Mouse (Mus musculus) cortical plate, adult 2 months (tissue): Measurements from ENCODE around the gene Grik4. TPM values are rescaled to one million over a fixed set of nuclear protein-coding genes. Genes with fewer than 3 reads are reported as not detected.

Source experiments
- H3K27ac ChIP-seq: fragments of 200-500 bp; 2 replicates; pipeline ENCODE4 v1.5.1; 2012; ENCODE audit warnings: low read length, control low read depth, inconsistent platforms; ENCODE audit not compliant: insufficient read depth
- H3K4me1 ChIP-seq: fragments of 200-500 bp; 2 replicates; pipeline ENCODE4 v1.6.1; 2011; ENCODE audit warnings: low read length; ENCODE audit not compliant: control insufficient read depth, insufficient read depth
- H3K4me3 ChIP-seq: fragments of 200-500 bp; 2 replicates; pipeline ENCODE4 v1.5.1; 2011; ENCODE audit warnings: mild to moderate bottlenecking, low read length, control low read depth; ENCODE audit not compliant: insufficient read depth
- CTCF ChIP-seq: fragments of 200-500 bp; IDR thresholded peaks from 2 replicates; pipeline ENCODE4 v1.5.1; 2011; ENCODE audit warnings: mild to moderate bottlenecking, control low read depth, low read length; ENCODE audit not compliant: insufficient read depth; ENCODE audit errors: extremely low read depth
- POLR2A ChIP-seq: fragments of 200-500 bp; IDR thresholded peaks from 2 replicates; pipeline ENCODE4 v1.6.1; 2011; ENCODE audit warnings: mild to moderate bottlenecking, low read length, control low read depth; ENCODE audit not compliant: insufficient read depth; ENCODE audit errors: extremely low read depth
- polyA plus RNA-seq: library from polyadenylated mRNA; depleted of rRNA; stranded (reverse); fragments of >200 nt; gene quantifications from 2 replicates; pipeline ENCODE4 v1.2.3, GENCODE M21; 2012

Gene Grik4
- polyA plus RNA-seq, 1 experiment: 10.9 TPM

DNA sequence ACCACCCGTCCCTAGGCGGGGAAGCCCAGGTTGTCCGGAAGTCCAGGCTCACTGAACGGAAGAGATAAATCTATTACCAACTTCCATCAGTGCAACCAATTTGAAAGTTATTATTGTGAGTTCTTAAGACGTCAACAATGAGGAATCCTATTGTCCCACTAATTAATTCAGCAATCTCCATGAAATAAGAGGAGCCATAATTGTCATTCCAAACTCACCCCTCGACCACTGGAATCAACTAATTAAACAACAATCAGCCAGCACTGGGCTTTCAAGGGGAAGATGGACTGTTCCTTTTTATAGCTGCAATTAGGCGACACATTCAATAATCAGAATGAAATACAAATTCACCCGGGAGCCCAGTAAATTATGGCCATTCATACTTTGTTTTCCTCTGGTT, 58.7 kb downstream of the Grik4 start:
- TF ChIP-seq CTCF (no peak), POLR2A (no peak)
- Histone ChIP-seq H3K27ac (no peak overlapping the region), H3K4me3 (no peak overlapping the region), H3K4me1 (peaks cover 3% of the 10 kb centered on the region)

DNA sequence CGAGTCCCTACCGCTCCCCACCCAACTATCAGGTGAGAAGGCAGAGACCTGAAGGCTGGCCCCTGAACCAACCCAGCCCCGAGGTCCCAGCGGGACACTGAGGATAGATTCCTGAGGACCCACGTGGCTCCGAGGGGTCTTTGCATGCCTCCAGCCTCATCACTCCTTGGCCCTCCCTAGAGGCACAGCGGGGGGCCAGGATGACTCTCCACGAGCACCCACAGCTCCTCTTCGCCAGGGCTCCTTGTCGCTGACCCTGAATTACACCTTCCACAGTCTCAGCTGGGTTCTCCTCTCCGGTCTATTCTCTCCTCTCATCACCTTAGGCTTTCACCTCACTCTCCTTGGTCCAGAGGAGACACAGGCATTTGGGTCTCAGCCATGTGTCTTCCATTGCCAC, 59.2 kb downstream of the Grik4 start:
- no peak for TF ChIP-seq POLR2A
- no peak for TF ChIP-seq CTCF
- Histone ChIP-seq H3K27ac (no peak overlapping the region), H3K4me3 (no peak overlapping the region), H3K4me1 (peaks cover 3% of the 10 kb centered on the region)

DNA sequence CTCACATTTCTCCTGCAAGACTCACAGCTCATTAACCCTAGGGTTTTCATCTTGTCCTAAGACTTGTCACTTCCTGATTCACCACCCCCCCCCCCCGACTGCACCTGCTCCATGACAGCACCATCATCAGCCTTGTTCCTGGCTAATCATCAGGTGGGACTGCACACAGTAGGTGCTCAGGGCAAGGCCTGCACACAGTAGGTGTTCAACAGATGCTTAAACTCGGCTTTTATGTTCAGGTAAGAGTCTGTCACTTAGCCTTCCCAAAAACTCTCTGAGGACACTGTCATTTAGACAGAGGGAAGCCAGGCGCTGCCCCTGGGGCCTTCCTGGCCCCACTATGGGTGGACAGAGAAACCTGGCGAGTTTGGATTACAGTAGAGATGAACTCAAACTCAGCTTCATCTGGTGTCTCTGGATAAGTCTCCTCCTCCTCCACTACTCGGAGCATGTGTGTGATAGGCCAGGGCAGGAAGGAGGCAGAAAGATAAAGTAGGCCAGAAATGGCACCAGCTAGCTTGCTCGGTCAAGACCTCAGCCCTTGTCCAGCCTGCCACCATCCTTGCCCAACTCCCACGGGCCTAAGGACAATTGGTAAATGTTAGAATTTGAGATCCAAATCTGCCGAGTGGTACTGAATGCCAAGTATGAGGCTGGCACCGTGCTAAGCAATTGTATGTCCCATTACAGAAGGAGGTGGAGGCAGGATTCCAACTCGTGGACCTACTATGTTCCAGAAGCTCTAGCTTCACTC, 61.1 kb downstream of the Grik4 start:
- Histone ChIP-seq H3K4me3 (no peak overlapping the region), H3K4me1 (peaks cover 3% of the 10 kb centered on the region), H3K27ac (no peak overlapping the region)
- TF ChIP-seq CTCF (no peak), POLR2A (no peak)

- no peak overlapping the region for H3K4me3 ChIP-seq
Observed at GRCm38 (mm10) chr9:42882313-42882712, 62.0 kb downstream of the Grik4 start.

GRCm38 (mm10) chr9:42881040-42881439, 63.3 kb downstream of the Grik4 start:
- TF ChIP-seq POLR2A: no peak
- no peak overlapping the region for H3K27ac ChIP-seq
- H3K4me1 ChIP-seq: peaks cover 3% of the 10 kb centered on the region

More at GRCm38 (mm10) chr9:42882313-42882712, 62.0 kb downstream of the Grik4 start:
- no peak for TF ChIP-seq CTCF
- TF ChIP-seq POLR2A: no peak
- peaks cover 3% of the 10 kb centered on the region for H3K4me1 ChIP-seq
- no peak overlapping the region for H3K27ac ChIP-seq

GRCm38 (mm10) chr9:42878401-42878800, 65.9 kb downstream of the Grik4 start:
- no peak overlapping the region for H3K4me3 ChIP-seq
- peaks cover 3% of the 10 kb centered on the region for H3K4me1 ChIP-seq
- no peak overlapping the region for H3K27ac ChIP-seq
- TF ChIP-seq CTCF (no peak), POLR2A (no peak)

More at GRCm38 (mm10) chr9:42881040-42881439, 63.3 kb downstream of the Grik4 start:
- no peak overlapping the region for H3K4me3 ChIP-seq

DNA sequence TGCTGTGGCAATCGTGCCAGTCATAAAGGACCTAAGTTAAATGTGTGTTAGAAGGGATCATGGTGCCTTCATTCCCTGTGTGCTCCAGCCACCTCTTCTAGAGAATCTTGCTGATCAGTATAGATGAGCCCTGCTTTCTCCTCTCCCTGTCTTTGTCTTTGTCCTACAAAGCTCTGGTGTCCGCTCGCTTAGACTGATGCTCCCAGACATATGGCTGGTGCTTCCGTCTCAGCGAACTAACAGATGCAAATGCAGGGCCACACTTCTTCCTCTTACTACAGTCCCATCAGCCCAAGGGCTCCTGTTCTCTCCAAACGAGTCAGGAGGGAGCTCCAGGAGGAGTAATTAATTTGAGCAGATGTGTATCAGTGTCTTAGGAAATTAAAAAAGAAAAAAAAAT, 71.4 kb downstream of the Grik4 start:
- TF ChIP-seq CTCF: no peak
- TF ChIP-seq POLR2A: no peak
- Histone ChIP-seq H3K27ac (no peak overlapping the region), H3K4me3 (no peak overlapping the region), H3K4me1 (peaks cover 1% of the 10 kb centered on the region; the same call in 1 of the 2 replicates)

DNA sequence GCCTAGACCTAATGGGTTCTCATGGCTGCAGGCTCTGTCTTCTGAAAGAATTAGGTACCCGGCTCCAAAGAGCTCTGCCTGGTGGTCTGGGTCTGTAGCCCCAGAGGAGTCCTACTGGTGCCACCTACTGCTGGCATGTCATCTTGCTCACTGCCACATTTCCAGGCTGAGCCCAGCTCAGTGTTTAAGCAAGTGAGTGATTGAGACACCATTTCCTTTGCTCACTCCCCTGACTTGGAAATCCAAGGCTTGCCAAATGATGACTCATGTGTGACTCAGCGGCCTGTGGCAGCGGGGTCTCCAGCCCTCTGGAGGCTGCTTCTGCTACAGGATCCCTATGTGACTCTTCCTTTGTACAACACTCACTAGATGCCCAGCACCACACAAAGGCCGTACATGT, 72.6 kb downstream of the Grik4 start:
- no peak overlapping the region for H3K4me3 ChIP-seq
- no peak overlapping the region for H3K27ac ChIP-seq
- TF ChIP-seq POLR2A: no peak
- peak; percentile 6; the same call in 1 of the 2 replicates for TF ChIP-seq CTCF
- H3K4me1 ChIP-seq: peaks cover 1% of the 10 kb centered on the region; the same call in 1 of the 2 replicates

GRCm38 (mm10) chr9:42870257-42870656, 74.0 kb downstream of the Grik4 start:
- TF ChIP-seq POLR2A (no peak), CTCF (no peak)
- H3K4me1 ChIP-seq: peaks cover 1% of the 10 kb centered on the region; the same call in 1 of the 2 replicates
- H3K4me3 ChIP-seq: no peak overlapping the region
- no peak overlapping the region for H3K27ac ChIP-seq

DNA sequence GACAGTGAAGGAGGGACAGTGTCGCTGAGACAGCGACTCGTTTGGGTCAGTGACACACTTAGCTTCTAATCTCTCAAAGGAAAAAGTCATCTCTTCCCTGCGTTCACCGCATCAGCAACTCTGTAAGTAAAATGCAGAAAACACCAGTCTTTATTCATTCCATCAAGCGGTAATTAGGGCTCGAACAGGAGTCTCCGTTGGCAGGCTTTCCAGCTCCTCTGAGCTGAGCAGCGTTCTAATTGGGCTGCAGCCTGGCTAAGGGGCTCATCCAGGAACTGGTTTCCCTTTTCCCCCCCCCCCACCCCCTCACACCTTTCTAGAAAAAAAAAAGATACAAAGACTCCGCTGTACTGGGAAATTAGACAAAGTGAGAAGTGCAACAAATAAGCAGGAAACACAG, 75.8 kb downstream of the Grik4 start:
- Histone ChIP-seq H3K27ac (no peak overlapping the region), H3K4me1 (peaks cover 1% of the 10 kb centered on the region; the same call in 1 of the 2 replicates), H3K4me3 (no peak overlapping the region)
- TF ChIP-seq POLR2A: no peak
- TF ChIP-seq CTCF: no peak
